Mouse (Mus musculus) midbrain, embryonic 10.5 days (tissue): ENCODE results near the gene Stat5b. TPM values are rescaled to one million over a fixed set of nuclear protein-coding genes. Genes with fewer than 3 reads are reported as not detected.
A peak's percentile ranks its signal among the peaks of the same experiment; 100 is the strongest.

Experiments used
- DNase-seq: peaks from one replicate; pipeline ENCODE4 v3.0.0-alpha.2; 2017; ENCODE audit warnings: low spot score
- H3K27ac ChIP-seq: fragments of 300-500 bp; sonication (generic); replicated peaks from 2 replicates; pipeline ENCODE4 v1.5.1; 2016; ENCODE audit warnings: mild to moderate bottlenecking
- H3K27me3 ChIP-seq: fragments of 300-500 bp; sonication (generic); 2 replicates; pipeline ENCODE4 v1.6.1; 2016; ENCODE audit warnings: low read depth, mild to moderate bottlenecking; ENCODE audit not compliant: poor library complexity, severe bottlenecking
- H3K36me3 ChIP-seq: fragments of 300-500 bp; sonication (generic); 2 replicates; pipeline ENCODE4 v1.6.1; 2016; ENCODE audit warnings: mild to moderate bottlenecking, moderate library complexity
- H3K4me1 ChIP-seq: fragments of 300-500 bp; sonication (generic); 2 replicates; pipeline ENCODE4 v1.6.1; 2016
- H3K4me3 ChIP-seq: fragments of 300-500 bp; sonication (generic); 2 replicates; pipeline ENCODE4 v1.5.1; 2016; ENCODE audit warnings: mild to moderate bottlenecking, moderate library complexity
- H3K9me3 ChIP-seq: fragments of 300-500 bp; sonication (generic); replicated peaks from 2 replicates; pipeline ENCODE4 v1.6.1; 2016; ENCODE audit warnings: mild to moderate bottlenecking
- WGBS: fragments of 180-500 bp; shearing (Covaris S2); methylation state at CpG from one replicate; pipeline ENCODE4 v1.1.7; 2016; 5-methylcytosine and 5-hydroxymethylcytosine counted together
- polyA plus RNA-seq: library from polyadenylated mRNA; unstranded; fragments of >200 nt; fragmentation: Nextera tagmentation; extraction: Ambion mirVana; gene quantifications from 2 replicates; pipeline ENCODE4 v1.2.1, GENCODE M21; 2016

The Stat5b gene
- polyA plus RNA-seq, 1 experiment from 2014 or later: 15.0 TPM

GRCm38 (mm10) chr11:100746546-100746945, 104.0 kb downstream of the Stat5b start:
- no peaks in the 10 kb centered on the region for H3K9me3 ChIP-seq
- no peak for DNase-seq
- peaks cover 32% of the 10 kb centered on the region for H3K27me3 ChIP-seq
- H3K36me3 ChIP-seq: peaks cover 2% of the 10 kb centered on the region; the same call in 1 of the 2 replicates
- no peak overlapping the region for H3K4me3 ChIP-seq
- no peak overlapping the region for H3K27ac ChIP-seq
- H3K4me1 ChIP-seq: no peaks in the 10 kb centered on the region
- WGBS: 84% methylated on average over 10 of the region's 10 CpGs

- WGBS: 16% methylated on average over 6 of the region's 6 CpGs
- no peak overlapping the region for H3K4me3 ChIP-seq
- no peaks in the 10 kb centered on the region for H3K4me1 ChIP-seq
- H3K9me3 ChIP-seq: no peaks in the 10 kb centered on the region
- H3K27me3 ChIP-seq: peaks cover 21% of the 10 kb centered on the region
- no peak overlapping the region for H3K27ac ChIP-seq
- DNase-seq: peak; percentile 45
- no peaks in the 10 kb centered on the region; the same call in 1 of the 2 replicates for H3K36me3 ChIP-seq
Observed at GRCm38 (mm10) chr11:100745085-100745484, 105.4 kb downstream of the Stat5b start.

GRCm38 (mm10) chr11:100741348-100741747, 109.2 kb downstream of the Stat5b start:
- WGBS: 78% methylated on average over 6 of the region's 6 CpGs
- H3K4me3 ChIP-seq: no peak overlapping the region
- no peak overlapping the region for H3K27ac ChIP-seq

GRCm38 (mm10) chr11:100738749-100739148, 111.8 kb downstream of the Stat5b start:
- Histone ChIP-seq H3K4me3 (peak overlapping the region; percentile 98), H3K27me3 (no peaks in the 10 kb centered on the region), H3K4me1 (peaks cover 29% of the 10 kb centered on the region), H3K27ac (peak overlapping the region; percentile 90), H3K36me3 (peaks cover 14% of the 10 kb centered on the region), H3K9me3 (no peaks in the 10 kb centered on the region)
- no peak for DNase-seq
- 24% methylated on average over 5 of the region's 5 CpGs for WGBS

More at GRCm38 (mm10) chr11:100741348-100741747, 109.2 kb downstream of the Stat5b start:
- Histone ChIP-seq H3K36me3 (no peaks in the 10 kb centered on the region), H3K9me3 (no peaks in the 10 kb centered on the region), H3K27me3 (no peaks in the 10 kb centered on the region), H3K4me1 (peaks cover 20% of the 10 kb centered on the region)
- DNase-seq: no peak

GRCm38 (mm10) chr11:100738066-100738604, 112.4 kb downstream of the Stat5b start, which contains the start of gene Rab5c:
Gene Rab5c (minus strand): TSS chr11:100738215.
- peak; percentile 99 for DNase-seq
- peaks cover 29% of the 10 kb centered on the region for H3K4me1 ChIP-seq
- H3K27me3 ChIP-seq: no peaks in the 10 kb centered on the region
- H3K36me3 ChIP-seq: peaks cover 20% of the 10 kb centered on the region
- peak within 1 kb of the TSS; percentile 90 for H3K27ac ChIP-seq
- WGBS: under 1% methylated on average over 39 of the region's 39 CpGs
- H3K9me3 ChIP-seq: no peaks in the 10 kb centered on the region
- H3K4me3 ChIP-seq: peak within 1 kb of the TSS; percentile 98

GRCm38 (mm10) chr11:100737105-100737733, 113.3 kb downstream of the Stat5b start:
- Histone ChIP-seq H3K27me3 (no peaks in the 10 kb centered on the region), H3K36me3 (peaks cover 28% of the 10 kb centered on the region), H3K4me1 (peaks cover 29% of the 10 kb centered on the region), H3K4me3 (peak overlapping the region; percentile 98), H3K27ac (peak overlapping the region; percentile 90), H3K9me3 (no peaks in the 10 kb centered on the region)
- WGBS: 4% methylated on average over 13 of the region's 13 CpGs
- DNase-seq: no peak

GRCm38 (mm10) chr11:100736746-100737080, 113.8 kb downstream of the Stat5b start:
- DNase-seq: no peak
- Histone ChIP-seq H3K36me3 (peaks cover 33% of the 10 kb centered on the region), H3K27me3 (no peaks in the 10 kb centered on the region), H3K4me3 (peak overlapping the region; percentile 98), H3K27ac (no peak overlapping the region), H3K9me3 (no peaks in the 10 kb centered on the region), H3K4me1 (peaks cover 29% of the 10 kb centered on the region)
- WGBS: 82% methylated on average over 4 of the region's 4 CpGs

GRCm38 (mm10) chr11:100735954-100736745, 114.4 kb downstream of the Stat5b start:
- Histone ChIP-seq H3K27me3 (no peaks in the 10 kb centered on the region), H3K4me3 (peak overlapping the region; percentile 98; the same call in 1 of the 2 replicates), H3K9me3 (no peaks in the 10 kb centered on the region), H3K4me1 (peaks cover 29% of the 10 kb centered on the region), H3K27ac (no peak overlapping the region), H3K36me3 (peaks cover 35% of the 10 kb centered on the region)
- WGBS: 86% methylated on average over 14 of the region's 14 CpGs
- DNase-seq: no peak

- H3K4me1 ChIP-seq: peaks cover 29% of the 10 kb centered on the region
- DNase-seq: no peak
Observed at GRCm38 (mm10) chr11:100735134-100735865, 115.2 kb downstream of the Stat5b start.

More at GRCm38 (mm10) chr11:100735134-100735865, 115.2 kb downstream of the Stat5b start:
- Histone ChIP-seq H3K9me3 (no peaks in the 10 kb centered on the region), H3K27me3 (no peaks in the 10 kb centered on the region), H3K36me3 (peaks cover 35% of the 10 kb centered on the region), H3K4me3 (peak overlapping the region; percentile 98; the same call in 1 of the 2 replicates), H3K27ac (no peak overlapping the region)
- WGBS: 92% methylated on average over 9 of the region's 9 CpGs

Other genes with a start within 250 kb of the Stat5b start
- gene Nkiras2, start 231.5 kb downstream of the Stat5b start, polyA plus RNA-seq: 101 and 112 TPM in 2 replicates
- gene Dnajc7, start 230.6 kb downstream of the Stat5b start, polyA plus RNA-seq: 268 and 304 TPM in 2 replicates
- gene Zfp385c, start 158.3 kb downstream of the Stat5b start, polyA plus RNA-seq: 0.20 and 0.87 TPM in 2 replicates
- 2.0 and 3.5 TPM in 2 replicates for gene Dhx58, start 146.5 kb downstream of the Stat5b start, polyA plus RNA-seq
- 66.6 and 72.2 TPM in 2 replicates for gene Kat2a, start 138.3 kb downstream of the Stat5b start, polyA plus RNA-seq
- gene Hspb9, start 136.9 kb downstream of the Stat5b start, polyA plus RNA-seq: 0.26 and 0.29 TPM in 2 replicates
- gene Rab5c, start 112.5 kb downstream of the Stat5b start, polyA plus RNA-seq: 14.8 and 15.4 TPM in 2 replicates
- 1.1 and 2.6 TPM in 2 replicates for gene Kcnh4, start 90.8 kb downstream of the Stat5b start, polyA plus RNA-seq
- 0.26 TPM in 1 of 2 replicates, not detected in the other for gene Hcrt, start 87.8 kb downstream of the Stat5b start, polyA plus RNA-seq
- 3.9 and 4.4 TPM in 2 replicates for gene Ghdc, start 79.8 kb downstream of the Stat5b start, polyA plus RNA-seq
- gene Stat5a, start 8.6 kb upstream of the Stat5b start, polyA plus RNA-seq: 1.7 TPM in 2 replicates
- gene Stat3, start 88.8 kb upstream of the Stat5b start, polyA plus RNA-seq: 16.9 and 20.4 TPM in 2 replicates
- gene Cavin1, start 120.2 kb upstream of the Stat5b start, polyA plus RNA-seq: 16.7 and 21.8 TPM in 2 replicates
- gene Atp6v0a1, start 158.7 kb upstream of the Stat5b start, polyA plus RNA-seq: 33.9 and 43.9 TPM in 2 replicates
- 10.0 and 11.6 TPM in 2 replicates for gene Naglu, start 219.3 kb upstream of the Stat5b start, polyA plus RNA-seq
- 0.12 TPM in 1 of 2 replicates, not detected in the other for gene Hsd17b1, start 227.7 kb upstream of the Stat5b start, polyA plus RNA-seq
- 57.5 TPM in 2 replicates for gene Coasy, start 231.8 kb upstream of the Stat5b start, polyA plus RNA-seq
- 42.7 and 49.1 TPM in 2 replicates for gene Mlx, start 236.6 kb upstream of the Stat5b start, polyA plus RNA-seq
- gene Psmc3ip, start 244.7 kb upstream of the Stat5b start, polyA plus RNA-seq: 74.3 and 77.3 TPM in 2 replicates